Mouse (Mus musculus) liver, embryonic 12.5 days (tissue): ENCODE data around the gene Slc16a2. TPM values are rescaled to one million over a fixed set of nuclear protein-coding genes. Genes with fewer than 3 reads are reported as not detected.
A peak's percentile ranks its signal among the peaks of the same experiment; 100 is the strongest.

ENCODE experiments used
- ATAC-seq: fragments of 200-750 bp; cut with Nextera tagmentation; 2 replicates; pipeline ENCODE4 v1.8.0; 2017; ENCODE audit warnings: moderate number of reproducible peaks, mild to moderate bottlenecking, moderate library complexity
- H3K27ac ChIP-seq: fragments of 300-500 bp; sonication (generic); 2 replicates; pipeline ENCODE4 v1.5.1; 2016; ENCODE audit warnings: mild to moderate bottlenecking
- H3K27me3 ChIP-seq: fragments of 300-500 bp; sonication (generic); replicated peaks from 2 replicates; pipeline ENCODE4 v1.6.1; 2016; ENCODE audit warnings: mild to moderate bottlenecking, moderate library complexity
- H3K36me3 ChIP-seq: fragments of 300-500 bp; sonication (generic); 2 replicates; pipeline ENCODE4 v1.6.1; 2016; ENCODE audit warnings: mild to moderate bottlenecking, moderate library complexity
- H3K4me1 ChIP-seq: fragments of 300-500 bp; sonication (generic); 2 replicates; pipeline ENCODE4 v1.6.1; 2016
- H3K4me2 ChIP-seq: fragments of 300-500 bp; sonication (generic); 2 replicates; pipeline ENCODE4 v1.6.1; 2016; ENCODE audit warnings: mild to moderate bottlenecking, moderate library complexity
- H3K4me3 ChIP-seq: fragments of 300-500 bp; sonication (generic); 2 replicates; pipeline ENCODE4 v1.5.1; 2016; ENCODE audit warnings: mild to moderate bottlenecking, moderate library complexity
- H3K9ac ChIP-seq: fragments of 300-500 bp; sonication (generic); 2 replicates; pipeline ENCODE4 v1.6.1; 2016; ENCODE audit warnings: mild to moderate bottlenecking, moderate library complexity
- H3K9me3 ChIP-seq: fragments of 300-500 bp; sonication (generic); replicated peaks from 2 replicates; pipeline ENCODE4 v1.6.1; 2016; ENCODE audit warnings: mild to moderate bottlenecking, moderate library complexity
- whole genome bisulfite sequencing: fragments of 180-500 bp; shearing (Covaris S2); methylation state at CpG from one replicate; pipeline ENCODE4 v1.1.7; 2016; ENCODE audit not compliant: insufficient replicate concordance; 5-methylcytosine and 5-hydroxymethylcytosine counted together
- polyA plus RNA-seq: library from polyadenylated mRNA; unstranded; fragments of >200 nt; fragmentation: Nextera tagmentation; extraction: Ambion mirVana; gene quantifications from 2 replicates; pipeline ENCODE4 v1.2.1, GENCODE M21; 2016

The Slc16a2 gene
- polyA plus RNA-seq, 1 experiment from 2014 or later: 3.7 TPM

DNA sequence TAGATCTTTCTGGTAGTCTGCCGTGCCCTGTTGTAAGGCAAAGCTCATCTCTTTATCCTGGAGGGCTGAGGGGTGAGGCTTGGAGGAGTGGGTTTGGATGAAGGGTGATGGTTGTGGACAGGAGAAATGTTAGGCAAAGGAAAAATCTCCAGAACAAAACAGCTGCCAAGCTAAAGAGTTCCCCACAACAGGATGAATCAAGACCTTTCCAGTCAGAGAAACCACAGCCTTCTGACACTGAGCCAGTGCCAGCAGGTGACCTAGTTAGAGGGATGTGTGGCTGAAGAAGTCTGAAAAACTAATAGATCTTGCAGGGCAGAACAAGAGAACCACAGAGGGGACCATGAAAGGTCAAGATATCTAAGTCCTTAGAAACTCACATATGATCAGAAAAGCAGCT, 24.8 kb downstream of the Slc16a2 start:
- 72% methylated on average over 1 of the region's 1 CpGs for WGBS
- Histone ChIP-seq H3K36me3 (no peaks in the 10 kb centered on the region), H3K27me3 (peaks cover 53% of the 10 kb centered on the region), H3K4me3 (no peak overlapping the region), H3K27ac (no peak overlapping the region), H3K4me1 (no peaks in the 10 kb centered on the region), H3K9me3 (no peaks in the 10 kb centered on the region), H3K9ac (no peak overlapping the region), H3K4me2 (no peak overlapping the region)
- ATAC-seq: no peak

DNA sequence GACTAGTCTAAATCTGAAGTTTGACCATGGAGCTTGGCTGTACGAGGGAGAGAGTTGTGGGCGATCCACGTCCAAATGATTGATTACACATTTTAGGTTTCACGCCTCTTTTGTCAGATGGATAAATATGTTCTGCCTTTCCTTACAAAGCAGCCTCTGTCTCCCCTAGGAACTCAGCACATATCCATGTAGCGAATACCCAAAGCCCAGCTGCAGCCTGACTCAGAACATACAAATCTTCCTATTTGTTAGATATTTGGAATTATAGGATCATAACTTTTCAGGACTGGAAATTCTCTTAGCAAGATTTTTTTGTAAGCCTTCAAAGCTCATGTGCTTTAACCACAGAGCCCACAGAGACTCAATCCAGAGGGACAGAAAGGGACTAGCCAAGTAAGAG, 26.3 kb downstream of the Slc16a2 start:
- H3K27me3 ChIP-seq: peaks cover 65% of the 10 kb centered on the region
- H3K9me3 ChIP-seq: no peaks in the 10 kb centered on the region
- H3K4me1 ChIP-seq: no peaks in the 10 kb centered on the region
- H3K27ac ChIP-seq: no peak overlapping the region
- WGBS: 73% methylated on average over 5 of the region's 5 CpGs
- ATAC-seq: no peak
- no peaks in the 10 kb centered on the region for H3K36me3 ChIP-seq
- no peak overlapping the region for H3K9ac ChIP-seq
- no peak overlapping the region for H3K4me2 ChIP-seq
- no peak overlapping the region for H3K4me3 ChIP-seq

DNA sequence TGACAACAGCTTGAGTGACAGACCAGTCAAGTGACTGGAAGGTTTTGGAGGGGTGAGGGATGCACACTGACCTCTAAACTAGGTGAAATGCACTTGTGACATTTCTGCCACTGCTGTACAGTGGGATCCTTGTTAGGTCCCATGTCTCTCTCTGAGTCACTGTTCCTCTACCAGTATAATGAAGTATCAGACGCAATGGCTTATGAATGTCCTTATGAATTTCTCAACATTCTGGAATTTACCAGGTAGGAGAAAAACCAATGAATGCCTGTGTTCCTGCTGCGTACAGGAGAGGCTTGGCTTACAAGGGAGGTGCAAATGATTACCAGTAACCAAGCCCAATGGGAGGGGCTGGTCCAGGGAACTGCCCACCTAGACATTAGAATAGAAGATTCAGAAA, 30.5 kb downstream of the Slc16a2 start:
- no peak for ATAC-seq
- H3K4me1 ChIP-seq: no peaks in the 10 kb centered on the region
- 73% methylated on average over 2 of the region's 2 CpGs for WGBS
- H3K36me3 ChIP-seq: no peaks in the 10 kb centered on the region
- no peak overlapping the region for H3K4me3 ChIP-seq
- no peak overlapping the region for H3K9ac ChIP-seq
- H3K4me2 ChIP-seq: no peak overlapping the region
- no peaks in the 10 kb centered on the region for H3K9me3 ChIP-seq
- peaks cover 51% of the 10 kb centered on the region for H3K27me3 ChIP-seq
- H3K27ac ChIP-seq: no peak overlapping the region

DNA sequence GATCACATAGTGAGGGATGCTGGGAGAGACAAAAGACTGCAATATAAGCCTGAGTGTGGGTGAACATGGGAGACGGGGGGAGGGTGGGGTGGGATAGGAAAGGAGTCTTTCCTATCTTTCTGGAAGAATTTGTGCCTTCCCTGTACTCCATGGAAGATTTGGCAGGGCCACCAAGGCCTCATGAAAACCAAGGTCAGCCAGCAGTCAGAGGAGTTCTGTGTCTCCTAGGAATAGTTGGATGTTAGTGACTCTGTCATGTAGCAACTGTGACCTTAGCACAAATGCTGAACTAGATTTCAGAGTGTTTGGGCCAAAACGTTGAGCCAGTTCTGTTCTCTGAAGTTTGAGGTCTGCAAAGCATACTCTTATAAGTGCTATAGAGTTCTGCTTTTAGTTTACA, 36.1 kb downstream of the Slc16a2 start:
- Histone ChIP-seq H3K27me3 (peaks cover 11% of the 10 kb centered on the region), H3K9me3 (no peaks in the 10 kb centered on the region), H3K36me3 (no peaks in the 10 kb centered on the region), H3K4me1 (no peaks in the 10 kb centered on the region), H3K4me3 (no peak overlapping the region), H3K27ac (no peak overlapping the region), H3K4me2 (no peak overlapping the region), H3K9ac (no peak overlapping the region)
- ATAC-seq: no peak
- WGBS: 43% methylated on average over 2 of the region's 2 CpGs

DNA sequence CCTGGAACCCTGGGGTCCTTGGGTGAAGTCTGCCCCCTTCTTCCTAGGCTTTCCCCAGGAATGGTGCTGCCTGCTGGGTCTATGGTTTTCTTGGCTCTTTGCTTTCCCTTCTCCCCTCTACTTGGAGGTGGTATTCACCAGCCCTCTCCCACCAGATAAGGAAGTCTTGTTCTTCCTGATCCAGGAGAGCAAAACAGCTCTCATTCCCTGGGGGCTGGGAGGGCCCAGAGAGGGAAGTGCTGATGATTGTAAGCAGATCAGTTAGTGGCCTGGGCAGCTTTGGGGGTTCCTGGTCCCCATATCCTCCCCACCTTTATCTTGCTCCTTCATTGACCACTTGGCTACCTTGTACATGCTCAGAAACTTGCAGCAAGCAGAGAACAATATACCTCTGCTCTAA, 45.4 kb downstream of the Slc16a2 start:
- Histone ChIP-seq H3K4me1 (no peaks in the 10 kb centered on the region), H3K9me3 (no peaks in the 10 kb centered on the region), H3K27me3 (peaks cover 35% of the 10 kb centered on the region; the same call in 1 of the 2 replicates)

DNA sequence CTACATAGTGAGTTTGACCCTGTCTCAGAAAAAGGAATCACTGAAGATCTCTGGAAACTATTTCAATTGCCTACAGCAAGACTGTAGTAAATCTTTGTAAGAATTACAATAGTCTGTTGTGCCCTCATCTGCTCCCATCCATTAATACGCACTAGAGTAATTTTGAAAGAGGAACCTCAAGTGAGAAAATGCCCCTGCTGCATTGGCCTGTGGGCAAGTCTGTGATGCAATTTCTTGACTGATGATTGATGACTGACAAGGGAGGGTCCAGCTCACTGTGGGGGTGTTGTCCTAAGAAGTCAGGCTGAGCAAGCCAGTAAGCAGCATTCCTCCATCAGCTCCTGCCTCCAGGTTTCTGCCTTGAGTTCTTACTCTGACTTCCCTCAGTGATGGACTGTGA, 75.6 kb downstream of the Slc16a2 start:
- Histone ChIP-seq H3K27me3 (peaks cover 42% of the 10 kb centered on the region), H3K9ac (no peak overlapping the region), H3K4me1 (no peaks in the 10 kb centered on the region), H3K36me3 (no peaks in the 10 kb centered on the region), H3K4me2 (no peak overlapping the region), H3K9me3 (no peaks in the 10 kb centered on the region), H3K4me3 (no peak overlapping the region), H3K27ac (no peak overlapping the region)
- no peak for ATAC-seq
- 48% methylated on average over 1 of the region's 1 CpGs for WGBS

More for the DNA sequence above, 45.4 kb downstream of the Slc16a2 start:
- H3K27ac ChIP-seq: no peak overlapping the region
- no peak overlapping the region for H3K9ac ChIP-seq
- H3K4me3 ChIP-seq: no peak overlapping the region
- no peak for ATAC-seq
- no peaks in the 10 kb centered on the region for H3K36me3 ChIP-seq
- H3K4me2 ChIP-seq: no peak overlapping the region

DNA sequence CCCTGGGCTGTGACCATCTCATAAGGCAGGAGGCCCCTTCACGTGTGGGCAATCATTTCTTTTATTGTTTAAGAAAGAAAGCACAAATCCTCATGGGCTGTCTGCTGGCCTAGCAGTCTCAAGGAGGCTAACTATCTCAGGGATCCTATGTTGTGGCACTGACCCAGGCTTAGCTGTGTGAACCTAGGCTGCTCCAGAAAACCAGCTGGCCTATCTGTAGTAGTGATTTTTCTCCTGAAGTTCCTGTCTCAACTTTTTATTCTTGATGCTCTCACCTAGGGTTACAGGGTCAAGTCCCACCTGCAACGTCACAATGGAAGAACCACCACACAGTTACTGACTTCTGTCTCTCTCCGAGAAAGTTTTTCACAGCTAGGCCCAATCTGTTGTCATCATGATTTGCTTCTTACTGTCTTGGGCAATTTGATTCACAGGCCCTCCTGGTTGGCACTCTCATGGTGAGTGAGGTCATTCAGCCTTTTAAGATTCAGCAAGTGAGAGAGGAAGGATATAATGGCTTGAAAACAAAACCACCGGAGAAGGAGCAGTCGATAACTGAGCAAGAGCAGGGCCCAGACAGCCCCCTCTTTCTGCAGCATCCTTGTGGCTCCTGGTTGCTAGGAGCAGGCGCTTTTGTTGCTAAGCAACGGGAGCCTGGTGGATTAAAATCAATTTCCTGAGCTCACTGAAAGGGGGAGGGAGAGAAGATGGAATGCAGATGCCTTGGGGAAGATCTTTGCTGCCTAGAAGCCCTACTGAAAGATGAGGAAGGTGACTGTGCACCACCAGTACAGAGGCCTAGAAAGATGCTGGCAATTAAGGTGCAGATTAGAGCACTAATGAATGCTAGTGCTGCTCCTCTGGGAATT, 77.4 kb downstream of the Slc16a2 start:
- peaks cover 59% of the 10 kb centered on the region for H3K27me3 ChIP-seq

DNA sequence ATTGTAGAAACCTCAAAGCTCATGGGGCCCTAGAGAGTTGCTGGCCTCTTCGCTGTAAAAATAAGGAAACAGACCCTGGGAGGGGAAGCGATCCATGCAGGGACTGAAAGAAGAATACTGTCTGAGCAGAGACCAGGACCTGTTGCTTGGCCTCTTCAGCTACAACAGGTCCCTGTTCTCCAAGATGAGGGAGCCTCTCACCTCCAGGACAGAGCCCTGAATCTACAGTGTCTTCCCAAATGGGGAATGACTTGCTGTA, 79.8 kb downstream of the Slc16a2 start:
- H3K27ac ChIP-seq: no peak overlapping the region
- peaks cover 78% of the 10 kb centered on the region for H3K27me3 ChIP-seq
- no peaks in the 10 kb centered on the region for H3K36me3 ChIP-seq
- ATAC-seq: no peak
- no peaks in the 10 kb centered on the region for H3K9me3 ChIP-seq
- H3K9ac ChIP-seq: no peak overlapping the region
- H3K4me2 ChIP-seq: no peak overlapping the region
- no peak overlapping the region for H3K4me3 ChIP-seq
- H3K4me1 ChIP-seq: no peaks in the 10 kb centered on the region
- 37% methylated on average over 2 of the region's 2 CpGs for WGBS

More for the DNA sequence above, 77.4 kb downstream of the Slc16a2 start:
- Histone ChIP-seq H3K9me3 (no peaks in the 10 kb centered on the region), H3K4me2 (no peak overlapping the region), H3K36me3 (no peaks in the 10 kb centered on the region), H3K27ac (no peak overlapping the region), H3K4me3 (no peak overlapping the region), H3K9ac (no peak overlapping the region), H3K4me1 (no peaks in the 10 kb centered on the region)
- 60% methylated on average over 7 of the region's 7 CpGs for WGBS
- no peak for ATAC-seq

DNA sequence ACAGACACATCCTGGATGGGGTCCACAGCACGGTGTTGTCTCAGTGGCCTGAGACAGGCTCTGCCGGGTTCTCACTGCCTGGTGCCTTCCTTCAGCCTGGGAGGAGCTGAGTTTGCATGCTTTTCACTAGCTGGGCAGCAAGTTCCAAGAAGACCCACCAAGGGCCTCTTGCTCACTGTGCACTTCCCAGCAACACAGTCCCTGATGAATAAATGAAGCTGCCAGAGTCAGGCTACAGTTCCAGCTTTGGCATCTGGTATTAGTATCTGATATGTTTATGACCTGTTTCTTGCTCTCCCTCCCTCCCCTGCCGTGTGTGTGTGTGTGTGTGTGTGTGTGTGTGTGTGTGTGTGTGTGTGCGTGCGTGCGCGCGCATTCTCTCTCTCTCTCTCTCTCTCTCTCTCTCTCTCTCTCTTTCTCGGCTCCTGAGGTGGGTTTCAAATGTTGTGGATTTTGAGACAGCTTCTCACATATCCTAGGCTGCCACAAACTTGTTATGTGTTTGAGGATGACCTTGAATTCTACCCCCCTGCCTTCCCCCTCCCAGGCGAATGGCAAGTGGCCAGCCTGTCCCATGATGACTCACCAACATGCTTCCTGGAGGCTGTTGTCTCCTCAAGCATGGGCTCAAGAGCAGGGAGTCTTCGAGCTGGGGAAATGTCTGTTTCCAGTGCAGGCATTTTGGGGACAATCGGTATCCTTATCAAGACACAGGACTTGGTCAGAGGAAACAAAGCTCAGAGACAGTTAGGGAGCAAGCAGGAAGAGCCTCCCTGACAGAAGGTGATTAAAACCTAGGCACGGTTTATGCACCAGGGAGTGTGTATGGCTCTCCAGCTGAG, 80.3 kb downstream of the Slc16a2 start:
- WGBS: 26% methylated on average over 6 of the region's 13 CpGs
- Histone ChIP-seq H3K36me3 (no peaks in the 10 kb centered on the region), H3K27ac (no peak overlapping the region), H3K9ac (no peak overlapping the region), H3K4me2 (no peak overlapping the region), H3K9me3 (no peaks in the 10 kb centered on the region), H3K27me3 (peaks cover 75% of the 10 kb centered on the region), H3K4me1 (no peaks in the 10 kb centered on the region), H3K4me3 (no peak overlapping the region)
- no peak for ATAC-seq

DNA sequence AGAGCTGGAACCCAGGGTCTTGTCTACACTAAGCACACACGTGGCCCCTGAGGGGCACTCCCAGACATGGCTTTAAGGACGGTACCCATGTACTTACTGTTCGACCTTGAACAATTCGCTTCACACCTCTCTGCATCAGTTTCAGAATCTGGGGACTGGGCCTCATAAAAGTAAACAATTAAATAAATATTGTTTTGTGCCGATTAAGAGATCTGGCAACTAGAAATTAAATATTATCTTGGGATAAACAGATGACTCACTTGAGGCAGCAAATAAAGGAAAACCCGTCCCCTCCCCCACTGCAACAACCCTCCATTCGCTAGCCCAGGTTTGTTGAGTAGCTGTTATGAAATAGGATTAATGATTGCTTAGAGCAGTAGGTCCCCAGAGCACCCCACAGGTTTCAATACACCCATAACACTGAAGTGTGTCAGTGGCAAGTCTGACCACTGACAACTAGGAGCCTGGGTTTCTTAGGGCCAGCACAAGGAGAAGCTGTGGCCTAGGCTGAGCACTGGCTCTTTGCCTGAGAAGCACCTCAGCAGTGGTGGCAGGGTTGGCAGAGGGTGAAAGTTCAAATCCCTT, 87.7 kb downstream of the Slc16a2 start:
- no peak overlapping the region for H3K4me2 ChIP-seq
- H3K4me1 ChIP-seq: no peaks in the 10 kb centered on the region
- H3K9ac ChIP-seq: no peak overlapping the region
- no peak overlapping the region for H3K4me3 ChIP-seq
- no peaks in the 10 kb centered on the region for H3K36me3 ChIP-seq
- H3K9me3 ChIP-seq: no peaks in the 10 kb centered on the region
- H3K27ac ChIP-seq: no peak overlapping the region
- H3K27me3 ChIP-seq: peaks cover 62% of the 10 kb centered on the region
- 0 out of 2 replicates have a peak, but pooled peaks have one; percentile 10 for ATAC-seq
- 60% methylated on average over 7 of the region's 7 CpGs for WGBS

DNA sequence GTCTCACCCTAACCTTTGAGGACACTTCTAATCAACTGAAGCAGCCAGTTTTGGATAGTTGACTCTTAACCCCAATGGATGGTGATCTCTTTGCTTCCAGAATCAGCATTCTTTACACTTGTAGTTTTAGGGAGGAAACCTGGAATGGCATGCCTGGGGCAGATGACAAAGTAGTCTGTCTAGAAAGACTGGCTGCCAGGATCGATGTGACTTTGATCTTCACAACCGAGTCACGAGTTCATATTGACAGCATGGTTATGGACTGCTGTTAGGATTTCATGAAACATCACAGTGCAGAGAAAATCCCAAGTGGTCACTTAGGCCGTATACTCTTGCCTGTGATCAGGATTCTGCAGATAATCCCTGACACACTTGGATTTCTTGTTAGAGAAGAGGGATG, 88.7 kb downstream of the Slc16a2 start:
- Histone ChIP-seq H3K36me3 (no peaks in the 10 kb centered on the region), H3K4me1 (no peaks in the 10 kb centered on the region), H3K27ac (no peak overlapping the region), H3K27me3 (peaks cover 58% of the 10 kb centered on the region), H3K9me3 (no peaks in the 10 kb centered on the region), H3K9ac (no peak overlapping the region), H3K4me2 (no peak overlapping the region), H3K4me3 (no peak overlapping the region)
- ATAC-seq: no peak
- WGBS: 70% methylated on average over 4 of the region's 4 CpGs

DNA sequence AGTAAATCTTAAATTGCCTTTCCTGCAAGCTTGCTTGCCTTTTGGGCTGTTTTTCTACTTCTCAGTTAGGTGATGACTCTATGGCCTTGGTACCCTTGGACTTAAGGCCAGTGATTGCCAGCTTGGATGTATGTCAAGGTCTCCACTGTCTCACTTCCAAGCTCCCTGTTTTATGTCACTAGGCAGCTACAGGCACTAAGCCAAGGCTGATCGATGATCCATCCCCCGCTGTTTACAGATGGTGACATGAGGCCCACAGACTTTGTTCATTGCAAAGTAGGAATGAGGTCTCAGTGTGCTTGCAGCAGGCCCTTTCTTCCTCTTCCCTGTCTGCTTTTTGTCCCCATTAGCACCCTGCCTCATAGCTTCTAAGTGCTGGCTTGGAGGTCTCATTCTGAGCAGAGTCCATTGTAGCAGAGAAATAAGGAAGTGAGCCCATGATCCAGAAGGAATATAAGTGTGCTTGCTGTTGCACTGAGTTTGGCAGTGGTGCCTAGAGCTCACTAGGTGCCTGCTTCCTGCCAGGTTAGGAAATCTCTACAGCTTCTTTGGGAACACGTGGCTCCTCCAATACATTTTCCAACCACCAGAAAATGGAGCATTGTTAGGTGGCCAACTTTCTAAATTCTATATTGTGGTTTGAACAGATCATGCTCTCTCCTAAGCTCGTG, 89.6 kb downstream of the Slc16a2 start:
- H3K27me3 ChIP-seq: peaks cover 50% of the 10 kb centered on the region

More for the DNA sequence above, 89.6 kb downstream of the Slc16a2 start:
- H3K9ac ChIP-seq: no peak overlapping the region
- no peak overlapping the region for H3K4me3 ChIP-seq
- no peak for ATAC-seq
- H3K27ac ChIP-seq: 0 out of 2 replicates have a peak overlapping the region, but pooled peaks have one; percentile 20
- WGBS: 56% methylated on average over 4 of the region's 4 CpGs
- H3K9me3 ChIP-seq: no peaks in the 10 kb centered on the region
- no peaks in the 10 kb centered on the region for H3K4me1 ChIP-seq
- no peaks in the 10 kb centered on the region for H3K36me3 ChIP-seq
- H3K4me2 ChIP-seq: no peak overlapping the region
